Mouse (Mus musculus): ENCODE results near the gene Csnk1d.
A peak's percentile ranks its signal among the peaks of the same experiment; 100 is the strongest.

The Csnk1d gene

DNA sequence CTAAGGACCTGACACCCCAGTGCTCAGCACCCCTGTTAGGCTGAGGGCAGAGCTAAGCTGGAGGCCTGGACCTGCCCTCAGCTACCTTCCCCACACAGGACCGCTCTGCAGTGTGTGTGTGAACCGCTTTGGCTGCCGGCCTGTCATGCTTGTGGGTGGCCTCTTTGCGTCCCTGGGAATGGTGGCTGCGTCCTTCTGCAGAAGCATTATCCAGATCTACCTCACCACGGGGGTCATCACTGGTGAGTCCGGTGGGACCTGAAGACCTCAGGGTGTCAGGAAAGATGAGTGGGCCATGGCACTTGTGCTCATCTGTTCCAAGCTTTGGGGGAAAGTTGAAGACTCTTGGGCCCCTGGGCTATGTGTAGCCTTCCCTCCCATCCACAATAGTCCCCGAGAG, 35.4 kb downstream of the Csnk1d start:
- no peak for DNase-seq (ENCODE audit: extremely low spot score, low read depth, low spot score)

DNA sequence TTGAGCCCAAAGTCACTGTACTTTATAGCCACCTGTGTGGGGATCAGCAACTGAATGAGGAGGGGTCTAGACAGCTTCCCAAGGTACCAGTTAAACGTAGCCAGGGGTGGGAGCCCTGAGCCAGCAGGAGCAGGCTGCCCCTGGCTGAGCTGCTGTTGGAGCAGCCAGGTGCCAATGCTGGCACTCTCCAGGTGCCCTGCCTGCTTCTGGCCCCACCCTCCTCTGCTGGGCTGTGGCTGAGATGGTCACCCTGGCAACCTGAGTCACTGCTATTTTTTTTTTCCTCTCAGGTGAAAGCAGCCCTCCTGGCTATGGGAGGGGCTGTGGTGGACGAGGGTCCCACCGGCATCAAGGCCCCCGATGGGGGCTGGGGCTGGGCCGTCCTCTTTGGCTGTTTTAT, 36.2 kb downstream of the Csnk1d start:
- DNase-seq (ENCODE audit: extremely low spot score, low read depth, low spot score): no peak

- DNase-seq (ENCODE audit: extremely low spot score, low read depth, low spot score): no peak
Observed at GRCm38 (mm10) chr11:120951731-120952730, 39.1 kb downstream of the Csnk1d start.

GRCm38 (mm10) chr11:120951237-120951636, 39.9 kb downstream of the Csnk1d start:
- no peak for DNase-seq (ENCODE audit: extremely low spot score, low read depth, low spot score)

DNA sequence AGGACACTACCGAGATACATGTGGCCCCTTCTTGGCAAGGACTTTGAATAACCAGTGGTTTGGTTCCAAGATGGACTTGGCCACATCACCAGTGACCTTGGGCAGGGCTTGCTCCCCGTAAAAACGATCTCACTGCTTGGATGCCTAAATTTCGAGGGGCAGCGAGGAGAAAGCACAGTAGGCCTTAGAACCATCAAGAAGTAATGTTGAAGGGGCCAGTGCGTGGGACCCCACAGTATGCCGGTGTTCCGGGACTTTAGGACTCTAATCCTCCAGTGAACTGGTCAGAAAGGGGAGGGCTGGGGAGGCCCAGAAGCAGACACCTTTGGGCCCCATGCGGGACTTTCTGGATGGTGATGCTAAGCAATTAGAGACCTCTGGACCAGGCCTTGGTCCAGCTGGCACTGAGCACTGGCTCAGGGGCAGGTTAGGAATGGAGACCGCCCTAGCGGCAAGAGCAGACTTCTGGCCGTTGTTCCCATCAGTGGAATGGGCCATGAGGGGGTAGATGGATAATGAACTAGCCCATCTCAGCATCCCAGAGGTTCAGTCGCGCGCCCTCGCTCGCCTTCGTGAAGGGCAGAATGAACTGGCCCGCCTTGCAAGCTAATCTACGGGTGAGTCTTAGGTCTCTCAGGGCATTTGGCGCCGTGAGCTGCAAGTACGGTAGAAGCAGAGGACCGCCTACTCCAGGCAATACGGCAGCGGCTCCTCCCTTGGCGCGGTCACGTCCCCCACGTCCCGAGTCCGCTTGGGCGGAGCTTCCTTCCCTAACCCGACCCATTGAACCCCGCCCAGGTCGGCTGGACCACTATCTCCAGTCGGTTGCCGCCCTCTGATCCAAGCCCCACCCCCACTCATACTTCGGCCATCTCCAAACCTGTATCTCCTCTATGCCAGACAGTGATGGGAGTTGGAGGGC, 40.6 kb downstream of the Csnk1d start:
- DNase-seq (ENCODE audit: extremely low spot score, low read depth, low spot score): peak; percentile 61

- DNase-seq (ENCODE audit: extremely low spot score, low read depth, low spot score): no peak
Observed at GRCm38 (mm10) chr11:120949863-120950262, 41.3 kb downstream of the Csnk1d start.

- no peak for DNase-seq (ENCODE audit: extremely low spot score, low read depth, low spot score)
Observed at GRCm38 (mm10) chr11:120948861-120949851, 42.0 kb downstream of the Csnk1d start.

DNA sequence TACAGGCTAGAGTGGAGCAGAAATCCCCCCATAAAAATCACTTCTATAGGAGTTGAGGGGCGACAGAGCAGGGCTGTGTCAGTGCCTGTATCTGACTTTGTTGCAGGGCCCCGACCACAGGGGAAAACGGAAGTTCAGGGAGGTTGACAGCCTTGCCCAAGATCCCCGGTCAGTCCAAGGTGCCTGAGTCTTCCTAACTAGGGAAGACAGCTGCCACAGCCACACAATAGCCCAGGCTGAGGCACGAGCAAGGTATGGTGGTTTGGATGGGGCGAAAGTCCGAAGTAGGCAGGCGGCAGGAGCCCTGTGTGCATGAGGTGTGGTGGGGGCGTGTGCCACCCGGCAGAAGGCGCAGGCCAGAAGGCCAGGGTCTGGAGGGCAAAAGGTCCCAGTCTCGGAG, 42.8 kb downstream of the Csnk1d start, which contains the start of gene Slc16a3:
Slc16a3 (plus strand) TSS at position 153 of the 400 bp plus-strand sequence.
- no peak for DNase-seq (ENCODE audit: extremely low spot score, low read depth, low spot score)

DNA sequence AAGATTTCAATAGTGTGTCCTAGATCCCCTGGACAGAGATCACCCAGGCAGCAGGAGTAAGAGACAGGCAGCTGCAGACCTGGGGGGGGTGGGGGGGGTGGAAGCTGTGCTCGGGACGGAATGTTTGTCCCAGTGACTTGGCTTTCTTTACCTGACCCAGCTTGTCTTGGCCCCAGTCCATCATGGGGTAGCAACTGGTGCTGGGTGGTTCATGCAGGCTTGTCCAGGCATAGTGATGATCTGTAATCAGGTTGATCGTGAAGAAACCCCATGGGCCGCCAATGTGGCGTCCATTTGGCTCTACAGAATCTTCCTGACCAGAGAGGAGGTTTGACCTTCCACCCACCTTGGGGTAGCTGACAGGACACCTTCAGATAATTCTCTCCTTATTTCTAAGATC, 45.2 kb downstream of the Csnk1d start:
- no peak for DNase-seq (ENCODE audit: extremely low spot score, low read depth, low spot score)

- DNase-seq (ENCODE audit: extremely low spot score, low read depth, low spot score): no peak
Observed at GRCm38 (mm10) chr11:120945266-120945665, 45.9 kb downstream of the Csnk1d start.

DNA sequence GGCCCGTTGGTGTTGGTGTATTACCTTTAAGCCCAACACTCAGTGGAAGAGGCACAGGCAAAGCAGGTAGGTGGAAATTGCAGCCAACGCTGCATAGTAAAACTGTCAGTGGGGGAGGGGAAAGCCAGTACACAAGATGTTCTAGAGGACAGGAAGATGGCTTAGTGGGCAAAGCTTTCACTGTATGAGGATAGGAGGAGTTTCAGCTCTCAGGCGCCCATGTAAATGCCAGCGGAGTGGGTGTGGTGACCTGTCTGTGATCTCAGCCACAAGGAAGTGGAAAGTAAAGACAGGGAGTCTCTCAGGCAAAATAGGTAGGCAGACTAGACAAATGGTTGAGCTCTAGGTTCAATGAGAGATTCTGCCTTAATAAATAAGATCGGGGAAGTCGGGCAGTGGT, 50.2 kb downstream of the Csnk1d start:
- DNase-seq (ENCODE audit: extremely low spot score, low read depth, low spot score): no peak

- DNase-seq (ENCODE audit: extremely low spot score, low read depth, low spot score): no peak
Observed at GRCm38 (mm10) chr11:120939712-120940341, 51.3 kb downstream of the Csnk1d start.

GRCm38 (mm10) chr11:120938795-120939194, 52.3 kb downstream of the Csnk1d start:
- no peak for DNase-seq (ENCODE audit: extremely low spot score, low read depth, low spot score)

DNA sequence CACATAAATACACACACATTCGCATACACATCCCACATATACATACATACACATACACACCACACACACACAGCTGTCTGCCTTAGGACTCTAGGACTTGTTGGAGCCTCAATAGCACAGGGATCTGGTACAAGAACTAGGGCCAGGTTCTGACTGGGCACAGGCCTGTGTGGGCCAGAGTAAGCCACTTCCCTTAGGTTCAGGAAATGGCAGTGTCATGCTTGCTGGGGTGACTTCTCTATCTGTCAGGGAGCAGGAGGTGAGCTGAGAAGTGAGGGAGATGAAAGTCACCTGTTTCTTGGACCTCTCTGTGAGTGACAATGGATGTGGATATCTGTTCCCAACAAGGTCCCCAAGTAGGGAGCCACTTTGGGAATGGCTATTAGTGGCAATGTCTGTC, 53.2 kb downstream of the Csnk1d start:
- DNase-seq (ENCODE audit: extremely low spot score, low read depth, low spot score): no peak

DNA sequence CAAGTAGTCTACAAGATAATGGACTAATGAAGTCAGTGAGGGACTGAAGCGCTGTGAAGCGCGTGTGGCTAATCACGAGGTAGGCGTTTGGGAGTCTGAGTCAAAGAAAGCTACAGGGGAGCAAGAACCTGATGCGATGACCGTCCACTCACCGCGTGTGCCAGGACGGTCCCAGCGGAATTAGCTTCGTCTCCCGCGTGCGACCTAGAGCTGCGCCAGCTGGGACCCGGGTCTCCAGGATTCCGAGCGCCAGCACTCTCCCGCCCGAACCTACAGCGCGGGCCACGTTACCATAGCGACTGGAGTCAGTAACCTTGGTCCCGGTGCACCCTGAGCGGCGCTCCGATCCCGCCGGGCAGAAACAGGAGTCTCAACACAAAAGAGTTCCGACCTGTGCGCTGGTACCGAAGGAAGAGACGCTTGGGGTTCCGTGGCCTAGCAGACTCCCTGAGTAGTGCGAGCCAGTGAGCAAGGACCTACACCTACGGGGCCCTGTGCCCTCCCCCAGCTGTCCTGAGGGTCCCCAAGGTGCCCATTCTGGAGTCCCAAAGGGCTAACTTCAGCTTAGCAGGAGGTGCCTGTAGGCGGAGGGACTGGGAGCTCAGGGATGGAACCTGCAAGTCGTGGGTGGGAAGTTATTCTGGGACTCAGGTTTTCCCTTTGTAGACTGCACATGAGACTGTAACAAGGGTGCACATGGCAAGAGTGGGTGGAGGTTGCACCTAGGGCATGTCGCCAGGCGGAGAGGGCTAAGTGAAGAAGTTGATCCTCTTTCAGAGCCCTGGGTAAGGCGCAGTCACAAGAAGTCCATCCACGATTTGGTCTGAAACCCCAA, 58.3 kb downstream of the Csnk1d start, which contains the start of gene Ccdc57:
Ccdc57 (minus strand) TSS at position 309 of the 835 bp plus-strand sequence.
- DNase-seq (ENCODE audit: extremely low spot score, low read depth, low spot score): no peak

DNA sequence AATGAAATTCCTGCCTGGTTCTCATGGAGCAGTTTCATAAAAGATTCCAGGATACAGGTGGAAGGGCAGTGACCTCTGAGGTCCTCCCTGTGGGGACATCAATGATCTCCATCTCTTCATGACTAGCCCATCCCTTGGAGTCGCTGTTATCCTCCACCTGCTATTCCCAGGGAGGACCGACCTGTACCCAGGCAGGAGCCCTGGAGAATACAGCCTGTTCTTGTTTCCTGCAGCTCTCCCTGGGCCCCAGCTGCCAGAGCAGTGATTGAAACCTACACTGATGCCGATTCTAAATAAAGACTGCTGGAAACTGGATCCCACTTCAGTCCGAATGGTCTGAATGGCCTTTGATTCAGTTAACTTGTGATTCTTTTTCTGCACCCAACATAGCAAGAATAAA, 59.7 kb downstream of the Csnk1d start:
- no peak for DNase-seq (ENCODE audit: extremely low spot score, low read depth, low spot score)

GRCm38 (mm10) chr11:120928468-120928867, 62.7 kb downstream of the Csnk1d start:
- DNase-seq (ENCODE audit: extremely low spot score, low read depth, low spot score): no peak

DNA sequence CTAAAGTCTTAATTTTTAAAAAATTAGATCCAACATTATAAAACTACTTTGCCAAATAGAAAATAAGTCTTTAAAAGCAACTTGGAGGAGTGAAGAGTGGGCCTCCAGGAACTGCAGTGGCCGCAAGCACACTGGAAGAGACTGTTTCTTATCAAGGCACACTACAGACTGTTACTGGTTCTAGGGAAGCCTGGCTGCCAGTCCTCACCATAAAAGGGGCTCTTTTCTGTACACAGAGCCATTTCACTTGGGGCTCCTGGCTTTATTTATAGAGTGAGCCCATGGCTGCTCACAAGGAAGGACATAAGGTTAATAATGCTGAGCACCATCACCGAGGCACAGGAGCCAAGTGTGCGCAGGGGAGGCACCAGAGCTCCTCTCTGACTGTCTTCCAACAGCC, 68.6 kb downstream of the Csnk1d start:
- DNase-seq (ENCODE audit: extremely low spot score, low read depth, low spot score): no peak

DNA sequence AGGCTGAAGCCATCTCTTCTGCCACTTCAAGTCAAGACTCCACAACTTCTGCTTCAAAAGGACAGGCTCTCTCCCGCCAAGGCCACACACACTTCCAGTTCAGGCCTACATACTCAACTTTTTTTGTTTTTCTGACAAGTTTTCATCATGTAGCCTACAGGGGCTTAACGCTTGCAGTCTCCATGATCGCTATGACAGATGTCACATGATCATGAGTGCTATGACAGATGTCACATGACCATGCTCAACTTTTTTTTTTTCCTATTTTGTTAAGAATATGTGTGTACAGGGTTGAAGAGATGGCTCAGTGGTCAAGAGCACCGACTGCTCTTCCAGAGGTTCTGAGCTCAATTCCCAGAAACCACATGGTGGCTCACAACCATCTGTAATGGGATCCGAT, 73.4 kb downstream of the Csnk1d start:
- DNase-seq (ENCODE audit: extremely low spot score, low read depth, low spot score): no peak

Data from hindlimb bud, embryonic 11.5 days (tissue).